Mouse (Mus musculus): ENCODE results near the gene Gm2897. TPM values are rescaled to one million over a fixed set of nuclear protein-coding genes. Genes with fewer than 3 reads are reported as not detected.
A peak's percentile ranks its signal among the peaks of the same experiment; 100 is the strongest.
"Not testable (repeated sequence)": the region's sequence is repeated elsewhere in the genome, so short reads cannot be mapped to it uniquely, and the experiment has no call there.

Gm2897 gene
- under 1 TPM in 1 of 2 experiments, not detected in 1; 0.82 TPM for total RNA-seq (2021)

DNA sequence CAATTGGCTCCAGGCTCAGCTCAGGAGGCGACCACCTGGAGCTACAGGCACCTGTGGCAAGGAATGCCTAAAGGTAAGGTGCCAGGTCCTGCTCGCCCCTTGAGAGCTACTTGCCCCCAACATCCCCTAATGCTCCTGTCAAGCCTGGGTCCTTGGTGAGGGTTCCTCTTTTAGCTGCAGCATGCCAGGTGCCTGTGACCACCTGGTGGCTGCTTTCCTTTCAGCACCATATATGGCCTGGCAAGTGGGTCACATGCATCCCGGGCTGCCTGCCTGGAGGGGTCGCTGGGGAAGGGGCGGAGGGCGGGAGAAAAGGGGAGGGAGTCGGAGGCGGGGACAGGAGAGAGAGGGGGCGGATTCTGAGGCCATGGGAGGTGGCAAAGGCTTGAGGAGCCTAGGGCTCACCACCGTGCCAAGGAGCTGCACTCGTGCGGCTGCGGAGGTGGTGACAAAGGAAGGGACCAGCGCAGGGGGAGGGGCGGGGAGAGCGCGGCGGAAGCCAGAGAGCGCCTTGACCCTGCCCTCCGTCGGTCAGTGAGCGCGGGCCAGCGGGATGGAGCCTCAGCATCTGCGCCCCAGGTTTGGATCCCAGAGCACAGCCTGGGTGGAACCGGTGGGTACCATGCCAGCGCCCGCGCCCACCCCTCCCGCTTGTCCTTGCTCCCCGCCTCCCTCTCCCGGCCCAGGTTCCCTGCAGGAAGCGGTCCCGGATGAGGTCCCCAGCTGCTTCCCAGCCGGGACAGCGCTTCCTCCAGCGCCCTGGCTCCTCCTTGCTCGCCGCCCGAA is at the start of gene Gm2897:
Gm2897 (plus strand) TSS at position 559 of the 786 bp plus-strand sequence.
- DNase-seq, result peak; percentile 7 to 11

DNA sequence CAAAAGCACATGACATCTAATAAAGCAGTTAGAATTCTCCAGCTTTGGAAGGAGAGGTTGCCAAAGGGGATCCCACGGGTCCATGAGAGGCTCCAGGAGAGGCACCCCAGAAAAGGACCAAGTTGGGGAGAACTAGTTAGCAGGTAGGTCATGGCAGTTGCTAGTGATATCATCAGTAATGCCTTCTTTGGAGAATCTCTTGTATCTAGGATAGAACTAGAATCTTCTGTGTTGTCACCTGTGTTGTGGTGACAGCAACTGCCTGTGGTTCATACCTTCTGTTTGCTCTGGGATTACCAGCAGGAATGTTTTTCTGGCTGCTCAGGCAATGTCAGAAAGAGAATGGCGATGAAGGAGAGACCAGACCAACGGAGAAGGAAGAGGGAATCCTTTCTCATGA is 19.4 kb upstream of the Gm2897 start, which contains the start of gene Gm2888:
Gm2888 (plus strand) TSS at position 301 of the 400 bp plus-strand sequence.
- DNase-seq; intact Hi-C loops (cut with DNase I): not testable (repeated sequence)

More for the DNA sequence above, at the start of gene Gm2897:
- intact Hi-C loops (cut with DNase I), result not testable (repeated sequence)

DNA sequence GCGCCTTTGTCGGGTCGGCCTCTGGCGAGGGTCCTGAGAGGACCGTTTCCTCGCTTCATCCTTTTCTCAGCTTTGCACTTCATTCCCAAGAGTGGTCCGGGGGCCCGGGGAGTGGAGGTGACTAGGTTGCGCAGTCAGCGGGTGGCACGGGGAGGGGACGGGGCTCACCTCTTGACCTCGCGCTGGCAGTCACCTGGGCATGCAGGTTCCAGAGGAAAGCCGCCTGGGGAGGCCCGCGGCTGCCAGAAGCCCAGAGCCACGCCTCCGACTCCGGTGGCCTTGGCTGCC is 372 bp downstream of the Gm2897 start:
- peak; percentile 22 to 24 for DNase-seq

DNA sequence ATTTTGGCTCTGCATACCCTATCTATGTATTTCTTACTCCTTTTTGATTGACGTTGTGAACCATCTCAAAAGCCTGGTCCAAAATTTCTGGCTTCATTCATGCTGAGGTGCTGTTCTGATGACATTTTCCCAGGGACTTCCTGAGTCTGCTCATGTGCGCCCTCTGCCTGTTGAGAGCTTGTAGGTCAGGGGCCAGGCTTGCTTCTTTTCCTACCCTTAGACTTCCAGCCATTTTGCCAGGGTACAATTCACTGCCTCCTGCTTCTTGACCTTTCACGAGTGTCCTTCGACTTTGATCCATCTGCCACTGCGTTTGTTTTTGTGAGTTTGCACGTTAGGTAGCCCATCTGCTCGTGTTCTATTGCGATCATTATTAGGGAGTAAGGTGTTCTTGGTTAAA is 1.0 kb downstream of the Gm2897 start:
- intact Hi-C loops (cut with DNase I), result not testable (repeated sequence)
- DNase-seq, result peak; percentile 14

More for the DNA sequence above, 372 bp downstream of the Gm2897 start:
- intact Hi-C loops (cut with DNase I), result not testable (repeated sequence)

DNA sequence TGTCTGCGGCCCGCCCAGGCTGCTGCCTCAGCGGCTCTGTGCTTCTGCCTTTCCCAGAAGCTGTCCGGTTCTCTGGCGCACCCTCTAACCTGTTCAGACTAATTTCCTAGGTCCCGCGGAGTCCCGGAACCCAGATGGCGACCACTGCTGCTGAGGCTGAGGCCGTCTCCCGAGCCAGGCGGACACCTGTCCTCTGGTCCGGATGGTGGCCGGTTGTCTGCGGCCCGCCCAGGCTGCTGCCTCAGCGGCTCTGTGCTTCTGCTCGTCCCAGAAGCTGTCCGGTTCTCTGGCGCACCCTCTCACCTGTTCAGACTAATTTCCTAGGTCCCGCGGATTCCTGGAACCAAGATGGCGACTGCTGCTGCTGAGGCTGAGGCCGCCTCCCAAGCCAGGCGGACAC is 67.0 kb downstream of the Gm2897 start:
- intact Hi-C loops (cut with DNase I), result not testable (repeated sequence)
- peak; percentile 5 for DNase-seq

Other genes starting within 250 kb of the Gm2897 start
- not detected for gene Gm2888, start 19.3 kb upstream of the Gm2897 start, total RNA-seq (2021)
- gene Gm10340, start 84.7 kb downstream of the Gm2897 start, total RNA-seq (2021), result not detected
- not detected for gene Gm5795, start 139.0 kb downstream of the Gm2897 start, total RNA-seq (2021)
- gene D830030K20Rik, start 159.2 kb downstream of the Gm2897 start, total RNA-seq (2021), result 1 to 10 TPM; 3.0 to 3.2 TPM

Data from heart, postnatal 10 days (tissue).